Mouse (Mus musculus) gastrocnemius, postnatal 36 days (tissue): ENCODE measurements at regions not wholly inside any gene's neighbourhood (a gene's known extent, or its start where the extent isn't known, plus 50 kb on each side); places are given as distances from the start of the nearest gene placed in this dataset.

Source experiments
- DNase-seq, 2 experiments: peaks; one replicate each; pipeline ENCODE4 v3.0.0; 2022
- intact Hi-C: fragments of 180-260 bp; cut with DNase I; formaldehyde crosslinking; loops from one replicate; pipeline ENCODE4 v1.15.1; 2025

DNA sequence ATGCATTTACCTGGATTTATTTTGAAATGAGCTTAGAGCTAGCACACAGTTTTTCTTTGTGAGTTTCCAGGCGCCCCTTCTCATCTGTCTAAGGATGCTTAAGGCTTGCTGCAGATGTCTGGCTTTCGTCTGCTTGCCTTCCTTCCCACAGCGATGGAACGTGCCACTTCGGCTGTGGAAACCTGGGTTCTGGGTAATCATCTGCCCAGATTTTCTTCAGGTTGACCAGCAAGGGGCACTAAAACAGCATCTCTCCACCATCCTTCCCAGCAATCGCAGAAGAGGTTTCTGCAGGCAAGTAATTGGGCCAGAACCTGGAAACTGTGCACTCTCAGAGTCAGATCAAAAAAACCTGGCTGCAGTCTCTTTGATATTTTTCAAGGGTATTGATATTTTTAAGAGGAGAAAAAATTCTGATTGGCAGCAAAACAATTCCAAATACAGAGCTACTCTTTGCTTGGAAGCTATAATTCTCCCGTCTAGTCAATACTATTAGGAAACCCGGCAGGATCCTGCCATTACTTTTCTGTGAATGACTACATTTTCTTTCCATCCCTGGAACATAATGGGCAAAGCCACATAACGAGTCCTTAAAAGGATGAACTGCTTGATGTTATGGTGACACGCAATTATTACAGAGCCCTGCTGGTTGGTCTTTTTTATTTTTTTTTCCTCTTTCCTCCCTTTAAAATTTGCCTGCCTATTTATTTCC lies 75.2 kb upstream of the Sash1 start:
- intact Hi-C loops, result no loop called here
- no peak for DNase-seq

DNA sequence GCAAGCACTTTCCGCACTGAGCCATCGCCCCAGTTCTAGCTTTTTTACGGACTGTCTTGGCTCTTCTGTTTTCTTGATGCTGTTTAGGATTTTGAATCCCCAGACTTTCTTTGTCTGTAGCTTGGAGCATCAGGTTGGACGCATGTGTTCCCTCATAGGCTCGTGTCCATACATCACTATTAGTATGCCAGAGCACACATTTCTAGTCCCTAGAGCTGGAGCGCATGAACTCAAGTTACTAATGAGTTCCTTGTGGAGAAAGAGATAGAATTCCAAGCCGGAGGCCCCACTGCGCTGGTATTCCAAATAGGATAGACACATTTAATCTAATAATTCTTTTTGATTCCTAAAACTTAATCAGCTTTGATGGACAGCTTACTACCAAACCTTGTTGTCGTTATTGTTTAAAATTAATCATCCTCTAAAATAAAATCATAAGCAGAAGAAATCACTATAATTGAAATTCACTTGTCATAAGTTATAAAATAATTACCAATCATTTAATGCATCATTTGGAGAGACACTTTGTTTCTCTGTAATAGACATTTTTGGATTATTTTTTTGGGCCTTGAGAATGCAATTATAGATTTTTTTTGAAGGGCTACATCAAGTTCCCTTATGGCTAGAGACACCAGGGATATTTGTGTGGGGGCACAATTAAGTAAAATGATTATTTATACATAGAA lies 74.5 kb upstream of the Sash1 start:
- DNase-seq, result no peak
- intact Hi-C loops, result no loop called here

DNA sequence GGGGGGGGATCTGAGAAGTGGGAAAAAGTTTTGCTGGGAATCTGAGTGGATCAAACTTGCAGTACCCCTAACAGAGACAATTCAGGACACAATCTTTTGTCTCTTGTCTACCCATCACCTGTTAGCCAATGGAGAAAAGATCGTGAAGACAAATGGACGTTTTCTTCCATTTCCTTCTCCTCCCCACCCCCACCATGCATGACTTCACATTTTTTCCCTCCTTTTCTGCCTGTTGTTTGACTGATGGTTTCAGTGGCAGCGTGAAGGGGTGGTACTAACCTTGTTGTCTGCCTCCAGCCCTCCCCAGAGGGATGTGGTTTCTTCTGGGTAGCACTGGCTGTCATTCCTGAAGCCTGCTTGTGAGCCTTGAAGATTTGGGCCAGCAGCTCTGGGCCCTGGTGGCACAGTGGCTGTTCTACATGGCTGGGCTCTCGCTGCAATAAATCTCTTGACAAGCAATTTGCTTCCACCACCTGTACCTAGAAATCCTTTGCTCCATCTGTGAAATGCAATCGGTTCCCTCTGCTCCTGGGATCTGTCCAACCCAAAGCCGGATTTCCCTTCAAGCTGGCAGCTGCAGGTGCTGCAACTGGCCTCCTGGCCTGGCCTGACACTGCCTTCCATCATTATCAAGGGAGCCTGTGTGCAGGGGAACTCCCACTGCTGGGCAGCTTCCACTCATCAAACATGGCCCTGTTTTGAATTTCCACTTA lies 69.8 kb upstream of the Sash1 start:
- intact Hi-C loops, result no loop called here
- no peak for DNase-seq

DNA sequence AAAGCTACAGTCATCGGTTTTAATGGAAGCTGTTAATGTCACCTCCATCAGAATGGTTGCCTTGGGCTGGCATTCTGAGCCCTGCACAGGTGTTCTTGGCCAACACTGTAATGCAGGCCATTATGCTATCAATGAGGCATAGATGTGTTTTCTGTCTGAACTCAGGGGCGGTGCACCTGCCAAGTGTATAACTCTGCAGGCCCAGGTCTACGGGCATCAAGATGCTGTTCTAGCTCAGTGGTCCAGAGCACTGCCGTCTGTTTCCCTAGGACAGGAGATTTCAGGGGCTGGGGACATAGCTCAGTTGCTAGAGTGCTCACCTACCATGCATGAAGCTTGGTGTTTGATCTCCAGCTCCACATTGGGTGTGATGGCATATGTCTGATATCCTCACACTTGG lies 68.1 kb upstream of the Sash1 start:
- DNase-seq, result no peak
- intact Hi-C loops, result no loop called here

DNA sequence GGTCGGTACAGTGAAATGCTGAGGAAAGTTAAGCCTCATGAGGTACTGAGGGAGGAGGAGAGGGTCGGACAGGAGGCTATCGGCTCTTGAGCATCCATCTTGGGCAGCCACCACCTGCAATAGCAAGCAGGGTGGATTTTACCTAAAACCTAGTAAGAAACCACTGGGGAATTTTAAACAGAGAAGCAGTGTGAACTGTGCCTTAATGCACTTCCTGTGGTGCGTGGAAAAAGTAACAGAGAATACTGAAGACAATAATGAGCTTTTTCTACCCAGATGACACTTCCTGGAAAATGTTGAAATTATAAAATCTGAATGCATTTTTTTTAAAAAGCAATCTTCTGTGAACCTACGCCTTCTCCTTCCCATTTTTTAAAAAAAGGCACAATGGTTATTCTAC lies 67.1 kb upstream of the Sash1 start:
- no peak for DNase-seq
- intact Hi-C loops, result no loop called here

DNA sequence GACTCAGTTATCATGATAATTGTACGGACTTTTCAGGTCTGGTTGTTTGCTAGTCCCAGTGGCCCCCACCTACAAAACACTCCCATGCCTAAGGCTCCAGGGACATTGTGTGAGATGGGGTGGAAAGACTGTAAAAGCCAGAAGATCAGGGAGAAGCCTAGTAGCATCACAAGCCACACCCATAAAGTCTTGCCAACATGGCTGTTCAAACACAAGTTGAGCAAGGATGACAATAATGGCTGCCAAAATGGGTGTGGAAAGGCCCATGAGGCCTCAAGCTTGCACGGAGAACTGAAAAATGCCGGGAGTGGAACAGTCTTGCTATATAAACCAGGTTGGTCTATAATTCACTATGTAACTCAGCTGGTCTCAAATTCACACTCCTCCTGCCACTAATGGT lies 66.1 kb upstream of the Sash1 start:
- no peak for DNase-seq

DNA sequence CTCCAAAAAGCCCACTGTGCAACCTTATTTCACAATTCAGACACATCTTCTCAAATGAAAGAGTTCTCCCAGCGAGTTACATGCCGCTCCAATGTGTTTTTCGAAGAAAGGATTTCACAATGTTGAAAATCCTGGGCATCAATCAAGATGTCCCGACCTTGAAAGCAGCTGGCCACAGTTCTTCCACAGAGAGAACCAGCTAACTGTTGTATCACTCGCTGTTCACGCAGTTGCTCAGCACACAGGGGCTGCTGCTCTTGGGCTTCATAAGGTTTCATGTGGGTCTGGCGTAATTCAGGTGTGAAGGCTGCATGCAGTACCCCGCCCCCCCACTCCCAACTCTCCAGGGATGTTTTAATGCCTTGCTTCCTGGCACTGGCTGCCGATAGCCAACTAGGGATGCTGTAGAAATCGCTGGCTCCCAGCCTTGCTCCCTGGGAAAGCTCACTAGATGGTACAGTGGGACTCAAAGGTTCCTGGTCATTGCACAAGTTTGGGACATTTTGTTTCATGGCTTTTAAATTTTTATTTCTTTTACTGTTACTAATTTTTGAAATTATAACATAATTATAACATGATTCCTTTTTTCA lies 65.5 kb upstream of the Sash1 start:
- intact Hi-C loops, result no loop called here
- DNase-seq, result no peak

More for the DNA sequence above, 66.1 kb upstream of the Sash1 start:
- intact Hi-C loops, result no loop called here

DNA sequence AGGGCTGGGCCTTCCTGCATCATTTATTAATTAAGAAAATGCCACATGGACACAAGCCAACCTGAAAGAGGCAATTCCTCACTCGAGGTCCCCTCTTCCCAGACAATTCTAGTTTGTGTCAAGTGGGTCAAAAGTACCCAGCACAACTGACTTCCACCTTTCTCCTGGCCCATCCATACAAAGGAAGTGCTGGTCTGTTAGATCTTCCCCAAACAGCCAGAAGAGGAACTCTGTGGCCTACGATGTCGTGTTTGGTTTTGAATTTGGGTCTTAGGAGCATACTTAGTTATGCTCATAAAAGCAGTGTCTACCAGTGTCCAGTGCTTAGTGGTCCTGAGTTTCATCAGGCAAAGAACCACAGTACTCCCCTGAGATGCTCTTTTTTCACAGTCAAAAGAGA lies 62.4 kb upstream of the Sash1 start:
- intact Hi-C loops, result no loop called here
- no peak for DNase-seq

DNA sequence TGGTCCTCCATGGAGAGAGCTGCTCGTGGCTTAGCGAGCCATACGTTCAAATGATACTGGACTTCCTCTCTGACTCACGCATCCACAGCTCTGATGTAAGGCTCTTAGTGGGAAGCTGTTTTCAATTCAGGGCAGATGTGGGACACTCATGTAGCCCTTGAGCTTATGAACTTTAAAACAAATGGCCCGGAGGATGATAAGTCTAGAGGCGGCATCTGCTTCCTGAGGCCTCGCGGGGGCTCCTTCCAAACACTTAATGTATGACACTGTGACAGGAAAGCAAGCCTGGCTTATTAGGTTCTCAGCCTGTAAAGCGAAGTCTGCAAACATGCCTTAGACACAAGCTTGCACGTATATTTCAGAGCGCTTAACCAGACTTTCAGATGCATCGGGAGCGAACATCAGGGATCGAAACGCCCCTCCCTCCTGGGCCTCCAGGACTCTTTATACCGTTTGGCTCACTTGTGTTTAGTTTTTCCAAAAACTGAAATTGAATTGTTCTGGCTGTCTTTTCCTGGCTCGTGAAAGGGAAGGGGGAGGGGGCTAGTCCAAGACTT lies 59.4 kb upstream of the Sash1 start:
- intact Hi-C loops, result no loop called here
- peak in 1 of 2 experiments; percentile 24 for DNase-seq

DNA sequence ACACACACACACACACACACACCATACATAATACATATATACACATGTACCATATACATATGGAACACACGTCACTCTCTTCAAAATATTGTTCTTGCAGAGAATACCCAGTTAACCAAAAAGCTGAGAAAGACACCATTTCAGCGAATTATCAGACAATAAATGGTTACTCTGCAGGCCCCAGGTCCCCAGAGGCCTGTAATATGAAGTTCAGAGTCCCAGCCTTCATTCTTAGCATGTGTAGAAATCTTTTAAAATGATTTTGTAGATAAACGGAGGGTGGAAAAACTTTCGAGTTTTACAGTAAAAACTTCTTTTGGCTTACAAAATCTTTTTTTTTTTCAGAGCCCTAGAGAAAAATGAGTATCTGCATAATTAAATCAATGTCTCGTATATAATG lies 58.7 kb upstream of the Sash1 start:
- no peak for DNase-seq
- intact Hi-C loops, result no loop called here

DNA sequence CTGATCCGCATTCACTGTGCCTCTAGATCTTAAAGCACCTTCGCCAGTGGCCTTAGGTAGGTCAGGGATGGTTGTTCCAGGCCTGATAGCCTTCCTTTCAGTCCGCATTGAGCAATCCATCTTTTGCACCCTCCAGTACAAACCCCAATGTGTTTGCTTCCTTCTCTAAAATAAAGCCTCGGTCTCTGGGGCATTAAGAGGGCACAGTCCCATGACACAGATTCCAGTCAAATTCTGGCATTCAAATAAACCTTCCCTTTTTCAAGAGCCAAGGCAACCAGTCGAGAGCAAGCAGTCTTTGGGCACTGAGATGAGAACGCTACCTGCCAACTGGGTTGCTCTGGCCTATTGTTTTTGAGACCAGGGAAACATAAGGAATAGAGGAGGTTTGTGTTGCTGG lies 57.8 kb upstream of the Sash1 start:
- intact Hi-C loops, result no loop called here
- no peak for DNase-seq

DNA sequence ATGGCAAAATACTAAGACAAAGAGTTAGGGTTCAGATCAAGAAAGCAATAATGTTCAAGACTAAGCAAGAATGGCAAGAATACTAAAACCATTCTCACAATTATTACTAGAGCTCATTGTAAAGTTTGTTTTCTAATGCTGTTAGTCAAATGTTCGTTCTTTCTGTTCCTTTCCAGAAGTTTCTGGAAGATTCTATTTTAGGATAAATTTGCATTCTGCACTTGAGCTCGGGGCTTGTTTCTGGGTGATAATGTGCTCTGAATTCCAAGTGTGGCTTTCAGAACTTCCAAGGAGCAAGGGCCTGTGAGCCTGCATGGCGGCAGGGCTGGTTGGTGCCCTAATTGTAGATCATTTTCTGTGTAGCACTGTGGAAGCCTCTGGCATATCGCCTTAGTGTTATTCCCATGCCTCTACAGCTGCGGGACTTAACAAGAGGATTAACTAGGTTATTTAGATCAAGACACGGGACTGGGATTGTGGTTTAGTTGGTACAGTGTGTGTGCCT lies 57.1 kb upstream of the Sash1 start:
- intact Hi-C loops, result no loop called here
- no peak for DNase-seq

DNA sequence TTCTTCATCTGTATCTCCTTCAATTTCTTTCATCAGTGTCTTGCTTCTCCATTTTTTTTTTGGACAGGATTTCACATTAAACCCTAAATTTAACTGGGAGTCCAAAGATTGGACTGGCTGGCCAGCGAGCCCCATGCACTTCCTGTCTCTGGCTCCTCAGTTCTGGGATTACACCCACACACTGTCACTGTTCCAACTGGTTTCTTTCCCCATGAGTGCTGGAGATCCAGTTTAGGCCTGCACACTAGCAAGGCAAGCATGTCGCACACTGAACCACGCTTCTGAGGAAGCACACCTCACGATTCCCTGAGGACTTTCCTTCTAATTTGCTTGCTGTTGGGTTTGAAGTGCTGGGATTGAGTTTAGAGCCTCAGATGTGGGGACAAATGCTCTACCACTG lies 50.5 kb upstream of the Sash1 start:
- peak in 1 of 2 experiments; percentile 31 for DNase-seq
- intact Hi-C loops, result no loop called here
